Mouse (Mus musculus) left cerebral cortex, adult 11 months (tissue): ENCODE results near the gene AI837181.
"Not testable (repeated sequence)": the region's sequence is repeated elsewhere in the genome, so short reads cannot be mapped to it uniquely, and the experiment has no call there.

Experiments
- DNase-seq: peaks from one replicate; pipeline ENCODE4 v3.0.0; 2022; ENCODE audit warnings: low spot score

The AI837181 gene

GRCm38 (mm10) chr19:5424782-5425741 lies at the start of gene AI837181, which contains the start of gene Drap1:
TSS of gene AI837181 (plus strand) at chr19:5425144.
TSS of gene Drap1 (minus strand) at chr19:5424979.
- peak; percentile 85 for DNase-seq

GRCm38 (mm10) chr19:5377446-5377845 lies 47.5 kb upstream of the AI837181 start:
- DNase-seq, result no peak

- DNase-seq, result no peak
Observed at GRCm38 (mm10) chr19:5383326-5383725, 41.6 kb upstream of the AI837181 start.

GRCm38 (mm10) chr19:5384715-5385114 lies 40.2 kb upstream of the AI837181 start:
- DNase-seq, result no peak

- DNase-seq, result no peak
Observed at GRCm38 (mm10) chr19:5388011-5388441, 36.9 kb upstream of the AI837181 start.

- peak; percentile 94 for DNase-seq
Observed at GRCm38 (mm10) chr19:5388588-5389242, 36.2 kb upstream of the AI837181 start, which contains the start of gene Sart1. TSS of gene Sart1 (minus strand) at chr19:5388703.

- DNase-seq, result no peak
Observed at GRCm38 (mm10) chr19:5389647-5390046, 35.3 kb upstream of the AI837181 start.

GRCm38 (mm10) chr19:5390416-5390815 lies 34.5 kb upstream of the AI837181 start:
- DNase-seq, result no peak

- DNase-seq, result no peak
Observed at GRCm38 (mm10) chr19:5392892-5393291, 32.1 kb upstream of the AI837181 start.

GRCm38 (mm10) chr19:5394168-5394567 lies 30.8 kb upstream of the AI837181 start:
- no peak for DNase-seq

GRCm38 (mm10) chr19:5395371-5395770 lies 29.6 kb upstream of the AI837181 start:
- no peak for DNase-seq

GRCm38 (mm10) chr19:5401073-5401472 lies 23.9 kb upstream of the AI837181 start:
- DNase-seq, result not testable (repeated sequence)

- DNase-seq, result no peak
Observed at GRCm38 (mm10) chr19:5402293-5402692, 22.7 kb upstream of the AI837181 start, which contains the start of gene Tsga10ip. TSS of gene Tsga10ip (minus strand) at chr19:5402526.

- DNase-seq, result no peak
Observed at GRCm38 (mm10) chr19:5405924-5406323, 19.0 kb upstream of the AI837181 start.

GRCm38 (mm10) chr19:5406531-5407126 lies 18.3 kb upstream of the AI837181 start:
- not testable (repeated sequence) for DNase-seq

GRCm38 (mm10) chr19:5407133-5407532 lies 17.8 kb upstream of the AI837181 start:
- DNase-seq, result no peak

GRCm38 (mm10) chr19:5408057-5409001 lies 16.6 kb upstream of the AI837181 start:
- no peak for DNase-seq

GRCm38 (mm10) chr19:5409068-5409467 lies 15.9 kb upstream of the AI837181 start:
- DNase-seq, result no peak

GRCm38 (mm10) chr19:5410641-5411040 lies 14.3 kb upstream of the AI837181 start:
- DNase-seq, result no peak

GRCm38 (mm10) chr19:5411961-5412360 lies 13.0 kb upstream of the AI837181 start:
- no peak for DNase-seq

GRCm38 (mm10) chr19:5413840-5414239 lies 11.1 kb upstream of the AI837181 start:
- no peak for DNase-seq
